Comparison of ENCODE assay signal across 5 mouse cellular contexts in genomic region chr7:126325576-126326273, GRCm38 (mm10). TPM values are rescaled to one million over a fixed set of nuclear protein-coding genes. Genes with fewer than 3 reads are reported as not detected.
A peak's percentile ranks its signal among the peaks of the same experiment; 100 is the strongest.
DNase-seq lines count a peak whose midpoint lies in the region; ATAC-seq and TF ChIP-seq lines count a peak whose summit lies in the region.
"Not testable (repeated sequence)": the region's sequence is repeated elsewhere in the genome, so short reads cannot be mapped to it uniquely, and the experiment has no call there.

No protein-coding gene starts in this region.

- not testable (repeated sequence) for ATAC-seq in kidney, postnatal 0 days (replicated peaks; ENCODE audit: low FRiP score, low read depth)

- not testable (repeated sequence) for TF ChIP-seq POLR2A in kidney, adult 2 months (IDR thresholded peaks at IDR 0.05; ENCODE audit: low read depth, low read length)

- 24% methylated on average over 9 of the region's 9 CpGs for WGBS in kidney, adult 2 months
- WGBS in kidney, postnatal 0 days, result 26% methylated on average over 9 of the region's 9 CpGs

- H3K36me3 ChIP-seq in E14TG2a.4 (ENCODE audit: insufficient read depth, low read length), result peaks cover 22% of the 10 kb centered on the region
- not testable (repeated sequence) for H3K36me3 ChIP-seq in kidney, adult 2 months (ENCODE audit: control insufficient read depth, insufficient read depth, low read length); kidney, postnatal 0 days (ENCODE audit: insufficient read depth, low read length)

- H3K4me3 ChIP-seq in E14TG2a.4 (replicated peaks; ENCODE audit: low read length), result peak overlapping the region; percentile 74
- not testable (repeated sequence) for H3K4me3 ChIP-seq in kidney, adult 2 months (ENCODE audit: insufficient read depth, low read depth, low read length); kidney, postnatal 0 days (replicated peaks; ENCODE audit: low read depth, low read length)

- H3K27ac ChIP-seq in kidney, adult 2 months (ENCODE audit: insufficient read depth, low read depth, low read length); kidney, postnatal 0 days: not testable (repeated sequence)

- H3K9me3 ChIP-seq in E14TG2a.4 (ENCODE audit: low read length); kidney, postnatal 0 days (replicated peaks; ENCODE audit: low read length): not testable (repeated sequence)

- 0 out of 2 replicates have a peak overlapping the region, but pooled peaks have one; percentile 13 for H3K4me2 ChIP-seq in kidney, postnatal 0 days (ENCODE audit: low read length)

- not testable (repeated sequence) for H3K27me3 ChIP-seq in E14TG2a.4 (ENCODE audit: insufficient read depth, low read length); kidney, adult 2 months (replicated peaks; ENCODE audit: control insufficient read depth, insufficient read depth, low read length); kidney, postnatal 0 days (ENCODE audit: insufficient read depth, low read length)

- not testable (repeated sequence) for H3K9ac ChIP-seq in kidney, postnatal 0 days (ENCODE audit: low read depth, low read length)

- peak; percentile 57 for DNase-seq in ES-CJ7 (ENCODE audit: low read depth, low spot score)
- DNase-seq in R1 (ENCODE audit: low read depth, low spot score), result peak; percentile 87
- peak; percentile 7 for DNase-seq in kidney, adult 2 months
- not testable (repeated sequence) for DNase-seq in kidney, postnatal 0 days (ENCODE audit: low spot score)

- not testable (repeated sequence) for TF ChIP-seq CTCF in E14TG2a.4 (conservative IDR thresholded peaks at IDR 0.05; ENCODE audit: low read length); kidney, adult 2 months (conservative IDR thresholded peaks at IDR 0.05; ENCODE audit: insufficient read depth, insufficient read length, low read depth, low read length)
- 0 out of 2 replicates have a peak, but pooled peaks have one; percentile 6 for TF ChIP-seq CTCF in kidney, postnatal 0 days (IDR thresholded peaks at IDR 0.05; ENCODE audit: low read depth)

- peaks cover 62% of the 10 kb centered on the region for H3K4me1 ChIP-seq in E14TG2a.4 (replicated peaks; ENCODE audit: low read depth, low read length)
- H3K4me1 ChIP-seq in kidney, adult 2 months (ENCODE audit: control insufficient read depth, insufficient read depth, low read length); kidney, postnatal 0 days (replicated peaks; ENCODE audit: insufficient read depth, low read length): not testable (repeated sequence)

RNA-seq across cellular contexts. Expression of gene Lat, which starts 43.6 kb away (rescaled TPM):
- 1.9 and 11.8 TPM in 2 replicates for polyA plus RNA-seq in kidney, adult 2 months (2012; rRNA removed)
- polyA plus RNA-seq in kidney, postnatal 0 days (2015; fragmentation: Nextera tagmentation; extraction: Ambion mirVana), result 0.93 and 1.1 TPM in 2 replicates

RNA-seq across cellular contexts. Expression of gene Spns1, which starts 51.5 kb away (rescaled TPM):
- 102 and 168 TPM in 2 replicates for polyA plus RNA-seq in kidney, adult 2 months (2012; rRNA removed)
- polyA plus RNA-seq in kidney, postnatal 0 days (2015; fragmentation: Nextera tagmentation; extraction: Ambion mirVana), result 57.6 and 62.8 TPM in 2 replicates

RNA-seq across cellular contexts. Expression of gene Sbk1, which starts 53.3 kb away (rescaled TPM):
- polyA plus RNA-seq in kidney, adult 2 months (2012; rRNA removed), result 29.2 and 31.5 TPM in 2 replicates
- polyA plus RNA-seq in kidney, postnatal 0 days (2015; fragmentation: Nextera tagmentation; extraction: Ambion mirVana), result 17.7 and 19.7 TPM in 2 replicates
